Comparison of ENCODE assay signal across 10 mouse cellular contexts in the genomic region with DNA sequence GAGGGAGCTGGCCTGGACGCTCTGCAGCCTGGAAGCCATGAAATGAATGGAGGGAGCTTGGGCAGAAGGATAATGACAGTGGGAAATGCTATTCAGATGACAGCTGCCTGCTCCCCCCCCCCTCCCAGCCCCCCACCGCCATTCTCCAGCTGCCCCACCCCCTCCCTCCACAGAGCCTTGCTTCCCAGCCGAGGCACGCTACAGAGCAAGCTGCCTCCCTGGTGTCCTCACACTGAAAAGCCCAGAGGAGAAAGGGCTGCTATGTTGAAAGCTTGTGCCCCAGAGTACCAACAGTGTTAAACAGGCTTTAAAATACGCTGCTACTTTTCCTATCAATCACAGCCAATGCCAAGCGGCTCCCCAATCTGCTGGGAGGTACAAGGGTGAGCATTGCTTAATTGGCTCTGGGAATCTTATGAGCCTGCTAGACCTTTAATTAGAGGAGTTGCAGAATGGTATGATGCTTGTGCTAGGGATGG. TPM values are rescaled to one million over a fixed set of nuclear protein-coding genes. Genes with fewer than 3 reads are reported as not detected.
DNase-seq lines count a peak whose midpoint lies in the region; ATAC-seq and TF ChIP-seq lines count a peak whose summit lies in the region.
"Had no signal": no experiment of that assay in that cellular context is flagged by ENCODE, and none has a peak within 500 bp of the region (broad histone marks: within the 10 kb centered on the region; RNA-seq: fewer than 3 reads in every experiment).

No protein-coding gene starts in this region.

- TF ChIP-seq CTCF in layer of hippocampus, adult 2 months (conservative IDR thresholded peaks at IDR 0.05): no peak

- H3K9me3 ChIP-seq in forebrain, embryonic 12.5 days: no peaks in the 10 kb centered on the region
- no peaks in the 10 kb centered on the region for H3K9me3 ChIP-seq in limb, embryonic 14.5 days (ENCODE audit: control insufficient read depth, low read length)

- no peaks in the 10 kb centered on the region for H3K36me3 ChIP-seq in forebrain, embryonic 12.5 days (replicated peaks)
- no peaks in the 10 kb centered on the region for H3K36me3 ChIP-seq in limb, embryonic 14.5 days (ENCODE audit: control insufficient read depth, insufficient read depth, low read length)

- H3K4me1 ChIP-seq in forebrain, embryonic 12.5 days: peaks cover 77% of the 10 kb centered on the region
- H3K4me1 ChIP-seq in limb, embryonic 14.5 days (ENCODE audit: control insufficient read depth, insufficient read depth, low read length): peaks cover 5% of the 10 kb centered on the region; the same call in 1 of the 2 replicates

- no peaks in the 10 kb centered on the region for H3K27me3 ChIP-seq in forebrain, embryonic 12.5 days
- no peaks in the 10 kb centered on the region for H3K27me3 ChIP-seq in limb, embryonic 14.5 days (ENCODE audit: control insufficient read depth, insufficient read depth, low read length)

- H3K27ac ChIP-seq in layer of hippocampus, adult 2 months: no peak overlapping the region
- peak overlapping the region; percentile 85 for H3K27ac ChIP-seq in forebrain, embryonic 12.5 days
- H3K27ac ChIP-seq in limb, embryonic 14.5 days (replicated peaks; ENCODE audit: low read depth, low read length): no peak overlapping the region

- H3K9ac ChIP-seq in forebrain, embryonic 12.5 days: no peak overlapping the region
- H3K9ac ChIP-seq in limb, embryonic 14.5 days (ENCODE audit: low read depth, low read length, severe bottlenecking): no peak overlapping the region

- WGBS in forebrain, embryonic 12.5 days: under 1% methylated on average over 6 of the region's 6 CpGs
- WGBS in limb, embryonic 14.5 days: 11% methylated on average over 6 of the region's 6 CpGs

- ATAC-seq in forebrain, embryonic 12.5 days (ENCODE audit: low FRiP score): peak; percentile 94
- peak; percentile 55; the same call in 1 of the 2 replicates for ATAC-seq in limb, embryonic 14.5 days (ENCODE audit: low FRiP score, low read depth)
- ATAC-seq in CD4-positive, CD25-positive, alpha-beta regulatory T cell, adult 4 months: no peak

- peak overlapping the region; percentile 24 for H3K4me2 ChIP-seq in forebrain, embryonic 12.5 days
- H3K4me2 ChIP-seq in limb, embryonic 14.5 days (replicated peaks; ENCODE audit: low read depth, low read length, severe bottlenecking): no peak overlapping the region

- no peak for TF ChIP-seq POLR2A in limb, embryonic 14.5 days (IDR thresholded peaks at IDR 0.05; ENCODE audit: borderline replicate concordance, extremely low read depth, insufficient read depth, insufficient read length)

- peak; percentile 30 to 37 for DNase-seq in layer of hippocampus, postnatal 10 days (ENCODE audit: low spot score in 2 of 2)
- DNase-seq in layer of hippocampus, adult 2 months (ENCODE audit: low spot score in 2 of 2): no peak
- no peak for DNase-seq in limb, embryonic 14.5 days (ENCODE audit: low spot score)
- peak; percentile 11 for DNase-seq in retina, postnatal 7 days (ENCODE audit: low read depth, low spot score)
- no peak for DNase-seq in MN1 (ENCODE audit: low spot score)
- no peak for DNase-seq in cerebellum, adult 8-10 months
- DNase-seq: thymus, adult 18-20 months had no signal

- no peak overlapping the region for H3K4me3 ChIP-seq in layer of hippocampus, adult 2 months
- 0 out of 2 replicates have a peak overlapping the region, but pooled peaks have one; percentile 1 for H3K4me3 ChIP-seq in forebrain, embryonic 12.5 days (replicated peaks)
- H3K4me3 ChIP-seq in limb, embryonic 14.5 days (replicated peaks; ENCODE audit: low read length): no peak overlapping the region

RNA-seq across cellular contexts. Expression of a gene that starts 26.5 kb away (rescaled TPM):
- not detected for total RNA-seq in layer of hippocampus, postnatal 10 days (2021)
- total RNA-seq in layer of hippocampus, adult 2 months (2021): not detected
- 0.35 and 0.41 TPM in 2 replicates for polyA plus RNA-seq in forebrain, embryonic 12.5 days (2016; fragmentation: Nextera tagmentation; extraction: Ambion mirVana)
- polyA plus RNA-seq in limb, embryonic 14.5 days (2012; rRNA removed): not detected in 2 replicates
- 0.69 TPM in 1 of 2 replicates, not detected in the other for polyA plus RNA-seq in limb, embryonic 14.5 days (2014; fragmentation: Nextera tagmentation; extraction: Ambion mirVana)
- polyA plus RNA-seq in CD4-positive, CD25-positive, alpha-beta regulatory T cell, adult 4 months (2017; shearing (Covaris generic)): under 1 TPM in 1 of 2 experiments, not detected in 1; 0.69 TPM
- polyA plus RNA-seq: large intestine, adult 2 months had no signal

RNA-seq across cellular contexts. Expression of a gene that starts 31.9 kb away (rescaled TPM):
- total RNA-seq in layer of hippocampus, postnatal 10 days (2021): 1 to 10 TPM; 4.4 to 6.1 TPM
- 1 to 10 TPM; 4.5 to 4.7 TPM for total RNA-seq in layer of hippocampus, adult 2 months (2021)
- 18.2 and 20.7 TPM in 2 replicates for polyA plus RNA-seq in forebrain, embryonic 12.5 days (2016; fragmentation: Nextera tagmentation; extraction: Ambion mirVana)
- 3.3 and 4.0 TPM in 2 replicates for polyA plus RNA-seq in limb, embryonic 14.5 days (2012; rRNA removed)
- polyA plus RNA-seq in limb, embryonic 14.5 days (2014; fragmentation: Nextera tagmentation; extraction: Ambion mirVana): 7.8 and 10.5 TPM in 2 replicates
- 1 to 10 TPM; 5.8 to 6.5 TPM for polyA plus RNA-seq in CD4-positive, CD25-positive, alpha-beta regulatory T cell, adult 4 months (2017; shearing (Covaris generic))

Comparison
In these comparisons a context has a peak if more than half of its experiments do, and no peak if none do; other contexts are left out.
1. DNase-seq: peak in layer of hippocampus, postnatal 10 days (2 of 2) and retina, postnatal 7 days (single experiment); none in layer of hippocampus, adult 2 months (0 of 2), limb, embryonic 14.5 days (single experiment), MN1 (single experiment) and cerebellum, adult 8-10 months (single experiment).